Mouse (Mus musculus) telencephalon, adult 2 months (tissue): ENCODE measurements around the gene Unkl.

ENCODE experiments used
- DNase-seq: peaks from one replicate; pipeline ENCODE4 v3.0.0-alpha.2; 2011; ENCODE audit warnings: low read depth, low spot score

Unkl gene

GRCm38 (mm10) chr17:25255110-25255509 is 66.9 kb downstream of the Unkl start:
- no peak for DNase-seq

- DNase-seq = no peak
These were observed 68.0 kb downstream of the Unkl start, which contains the start of gene Baiap3 for GRCm38 (mm10) chr17:25256140-25256754. Baiap3 (minus strand) TSS chr17:25256364.

- no peak for DNase-seq
These were observed 69.6 kb downstream of the Unkl start for GRCm38 (mm10) chr17:25257804-25258261.

GRCm38 (mm10) chr17:25264453-25264852 is 76.3 kb downstream of the Unkl start:
- no peak for DNase-seq

- DNase-seq = no peak
These were observed 82.7 kb downstream of the Unkl start for GRCm38 (mm10) chr17:25270795-25271335.

GRCm38 (mm10) chr17:25272326-25272725 is 84.1 kb downstream of the Unkl start:
- no peak for DNase-seq

- no peak for DNase-seq
These were observed 84.9 kb downstream of the Unkl start for GRCm38 (mm10) chr17:25272951-25273705.

GRCm38 (mm10) chr17:25273706-25274501 is 85.7 kb downstream of the Unkl start:
- DNase-seq = peak; percentile 99

- no peak for DNase-seq
These were observed 86.6 kb downstream of the Unkl start, which contains the start of gene Ube2i for GRCm38 (mm10) chr17:25274571-25275346. Ube2i (minus strand) TSS chr17:25274622.

- DNase-seq = no peak
These were observed 87.6 kb downstream of the Unkl start for GRCm38 (mm10) chr17:25275833-25276232.

GRCm38 (mm10) chr17:25282133-25282532 is 93.9 kb downstream of the Unkl start:
- DNase-seq = no peak
